Mouse (Mus musculus) MEL (cell line): ENCODE data around the gene Trim47.

Experiments
- CTCF ChIP-seq, 3 experiments: IDR thresholded peaks in 2 of 3; conservative IDR thresholded peaks in 1 of 3; 2 replicates each; pipeline ENCODE4 v1.5.1; 2011 to 2012; ENCODE audit warnings: low read length in 3 of 3, low read depth in 2 of 3, mild to moderate bottlenecking in 2 of 3, improper control_type of control experiment in 1 of 3, inconsistent platforms in 1 of 3, mixed read lengths in 1 of 3, moderate library complexity in 1 of 3; ENCODE audit not compliant: control insufficient read depth in 1 of 3, insufficient read depth in 1 of 3, poor library complexity in 1 of 3, severe bottlenecking in 1 of 3
- GATA1 ChIP-seq: IDR thresholded peaks from 2 replicates; pipeline ENCODE4 v1.6.1; 2011; ENCODE audit warnings: low read depth, low read length, improper control_type of control experiment
- JUND ChIP-seq: IDR thresholded peaks from 2 replicates; pipeline ENCODE4 v1.6.1; 2011; ENCODE audit warnings: low read depth, mild to moderate bottlenecking, improper control_type of control experiment, low read length
- MEF2A ChIP-seq: IDR thresholded peaks from 2 replicates; pipeline ENCODE4 v1.6.1; 2014; ENCODE audit warnings: low read depth, mild to moderate bottlenecking, inconsistent platforms, low read length, improper control_type of control experiment; ENCODE audit not compliant: poor library complexity, insufficient replicate concordance, severe bottlenecking; ENCODE audit errors: extremely low read depth
- POLR2A ChIP-seq, 2 experiments: IDR thresholded peaks; 2 replicates each; pipeline ENCODE4 v1.6.1; 2011 to 2012; ENCODE audit warnings: low read length in 2 of 2, mild to moderate bottlenecking in 2 of 2, control low read depth in 1 of 2, improper control_type of control experiment in 1 of 2, low read depth in 1 of 2, moderate library complexity in 1 of 2; ENCODE audit not compliant: control insufficient read depth in 1 of 2, insufficient read depth in 1 of 2, poor library complexity in 1 of 2
- TAL1 ChIP-seq: IDR thresholded peaks from 2 replicates; pipeline ENCODE4 v1.6.1; 2012; ENCODE audit warnings: mild to moderate bottlenecking, inconsistent platforms, low read length, moderate library complexity, mixed read lengths

- TF ChIP-seq CTCF (IDR thresholded peaks at IDR 0.05 in 2 of 3, conservative IDR thresholded peaks at IDR 0.05 in 1 of 3; ENCODE audit: control insufficient read depth in 1 of 3, insufficient read depth in 1 of 3, low read depth in 2 of 3, low read length in 3 of 3, poor library complexity in 1 of 3, severe bottlenecking in 1 of 3) (no peak), MEF2A (no peak), JUND (no peak), TAL1 (no peak), POLR2A (IDR thresholded peaks at IDR 0.05; ENCODE audit: control insufficient read depth in 1 of 2, insufficient read depth in 1 of 2, low read depth in 1 of 2, low read length in 2 of 2, poor library complexity in 1 of 2) (no peak), GATA1 (0 out of 2 replicates have a peak, but pooled peaks have one; percentile 27)
These were observed 31.4 kb downstream of the Trim47 start for GRCm38 (mm10) chr11:116095573-116095972.
